Mouse (Mus musculus): ENCODE results near the gene Jazf1.

Gene Jazf1

GRCm38 (mm10) chr6:53010286-53010685, 58.1 kb downstream of the Jazf1 start:
- DNase-seq (ENCODE audit: low spot score in 2 of 2), result no peak

- no peak for DNase-seq (ENCODE audit: low spot score in 2 of 2)
These were observed 62.4 kb downstream of the Jazf1 start for GRCm38 (mm10) chr6:53006032-53006431.

GRCm38 (mm10) chr6:53005544-53005943, 62.9 kb downstream of the Jazf1 start:
- no peak for DNase-seq (ENCODE audit: low spot score in 2 of 2)

GRCm38 (mm10) chr6:52990816-52991215, 77.6 kb downstream of the Jazf1 start:
- no peak for DNase-seq (ENCODE audit: low spot score in 2 of 2)

- no peak for DNase-seq (ENCODE audit: low spot score in 2 of 2)
These were observed 80.4 kb downstream of the Jazf1 start for GRCm38 (mm10) chr6:52987905-52988640.

- no peak for DNase-seq (ENCODE audit: low spot score in 2 of 2)
These were observed 81.0 kb downstream of the Jazf1 start for GRCm38 (mm10) chr6:52987391-52987790.

- no peak for DNase-seq (ENCODE audit: low spot score in 2 of 2)
These were observed 86.3 kb downstream of the Jazf1 start for GRCm38 (mm10) chr6:52982175-52982574.

- no peak for DNase-seq (ENCODE audit: low spot score in 2 of 2)
These were observed 88.9 kb downstream of the Jazf1 start for GRCm38 (mm10) chr6:52979503-52979902.

- no peak for DNase-seq (ENCODE audit: low spot score in 2 of 2)
These were observed 95.1 kb downstream of the Jazf1 start for GRCm38 (mm10) chr6:52973351-52973750.

- DNase-seq (ENCODE audit: low spot score in 2 of 2), result no peak
These were observed 96.3 kb downstream of the Jazf1 start for GRCm38 (mm10) chr6:52972138-52972537.

- DNase-seq (ENCODE audit: low spot score in 2 of 2), result peak; percentile 55 to 74
These were observed 98.6 kb downstream of the Jazf1 start for GRCm38 (mm10) chr6:52969717-52970261.

GRCm38 (mm10) chr6:52968346-52968891, 100.0 kb downstream of the Jazf1 start:
- DNase-seq (ENCODE audit: low spot score in 2 of 2), result no peak

- DNase-seq (ENCODE audit: low spot score in 2 of 2), result no peak
These were observed 100.7 kb downstream of the Jazf1 start for GRCm38 (mm10) chr6:52967557-52968270.

- no peak for DNase-seq (ENCODE audit: low spot score in 2 of 2)
These were observed 102.4 kb downstream of the Jazf1 start for GRCm38 (mm10) chr6:52966001-52966400.

GRCm38 (mm10) chr6:52965340-52965739, 103.1 kb downstream of the Jazf1 start:
- DNase-seq (ENCODE audit: low spot score in 2 of 2), result no peak

- peak in 1 of 2 experiments; percentile 62 for DNase-seq (ENCODE audit: low spot score in 2 of 2)
These were observed 104.4 kb downstream of the Jazf1 start for GRCm38 (mm10) chr6:52963840-52964690.

- DNase-seq (ENCODE audit: low spot score in 2 of 2), result peak in 1 of 2 experiments; percentile 46
These were observed 105.0 kb downstream of the Jazf1 start for GRCm38 (mm10) chr6:52963430-52963732.

GRCm38 (mm10) chr6:52962600-52963429, 105.6 kb downstream of the Jazf1 start:
- DNase-seq (ENCODE audit: low spot score in 2 of 2), result peak in 1 of 2 experiments; percentile 40

- peak; percentile 59 to 72 for DNase-seq (ENCODE audit: low spot score in 2 of 2)
These were observed 106.6 kb downstream of the Jazf1 start for GRCm38 (mm10) chr6:52961660-52962490.

GRCm38 (mm10) chr6:52957730-52958129, 110.7 kb downstream of the Jazf1 start:
- peak; percentile 44 to 79 for DNase-seq (ENCODE audit: low spot score in 2 of 2)
